Mouse (Mus musculus) neural tube, embryonic 11.5 days (tissue): ENCODE data around the gene Rnf25. TPM values are rescaled to one million over a fixed set of nuclear protein-coding genes. Genes with fewer than 3 reads are reported as not detected.

Source experiments
- ATAC-seq: fragments of 200-750 bp; cut with Nextera tagmentation; 2 replicates; pipeline ENCODE4 v1.8.0; 2017; ENCODE audit warnings: moderate number of reproducible peaks, mild to moderate bottlenecking, moderate TSS enrichment, moderate library complexity; ENCODE audit not compliant: insufficient read depth, low FRiP score, low TSS enrichment
- DNase-seq: peaks from one replicate; pipeline ENCODE4 v3.0.0-alpha.2; 2015; ENCODE audit warnings: low spot score
- H3K27ac ChIP-seq: fragments of 300-500 bp; sonication (generic); 2 replicates; pipeline ENCODE4 v1.5.1; 2014; ENCODE audit warnings: low read depth, mild to moderate bottlenecking, low read length
- H3K27me3 ChIP-seq: fragments of 300-500 bp; sonication (generic); 2 replicates; pipeline ENCODE4 v1.6.1; 2014; ENCODE audit warnings: mild to moderate bottlenecking, low read length, mixed read lengths; ENCODE audit not compliant: control insufficient read depth, insufficient read depth
- H3K36me3 ChIP-seq: fragments of 300-500 bp; sonication (generic); 2 replicates; pipeline ENCODE4 v1.6.1; 2014; ENCODE audit warnings: mild to moderate bottlenecking, low read length, moderate library complexity, mixed read lengths; ENCODE audit not compliant: control insufficient read depth, insufficient read depth
- H3K4me1 ChIP-seq: fragments of 300-500 bp; sonication (generic); 2 replicates; pipeline ENCODE4 v1.6.1; 2014; ENCODE audit warnings: low read length, mixed read lengths; ENCODE audit not compliant: control insufficient read depth, insufficient read depth
- H3K4me2 ChIP-seq: fragments of 300-500 bp; sonication (generic); 2 replicates; pipeline ENCODE4 v1.6.1; 2014; ENCODE audit warnings: low read depth, mild to moderate bottlenecking, moderate library complexity
- H3K4me3 ChIP-seq: fragments of 300-500 bp; sonication (generic); 2 replicates; pipeline ENCODE4 v1.5.1; 2014; ENCODE audit warnings: low read depth, low read length
- H3K9ac ChIP-seq: fragments of 300-500 bp; sonication (generic); 2 replicates; pipeline ENCODE4 v1.6.1; 2014; ENCODE audit warnings: mild to moderate bottlenecking, low read length
- H3K9me3 ChIP-seq: fragments of 300-500 bp; sonication (generic); 2 replicates; pipeline ENCODE4 v1.6.1; 2016; ENCODE audit warnings: low read length; ENCODE audit not compliant: control insufficient read depth
- WGBS: fragments of 180-500 bp; shearing (Covaris S2); extraction: QIAGEN DNeasy Blood & Tissue Kit; methylation state at CpG from one replicate; pipeline ENCODE4 v1.1.7; 2014; 5-methylcytosine and 5-hydroxymethylcytosine counted together
- polyA plus RNA-seq: library from polyadenylated mRNA; unstranded; fragments of >200 nt; fragmentation: Nextera tagmentation; extraction: Ambion mirVana; gene quantifications from 2 replicates; pipeline ENCODE4 v1.2.1, GENCODE M21; 2014

Rnf25 gene
- polyA plus RNA-seq, 1 experiment from 2014 or later = 9.0 TPM

DNA sequence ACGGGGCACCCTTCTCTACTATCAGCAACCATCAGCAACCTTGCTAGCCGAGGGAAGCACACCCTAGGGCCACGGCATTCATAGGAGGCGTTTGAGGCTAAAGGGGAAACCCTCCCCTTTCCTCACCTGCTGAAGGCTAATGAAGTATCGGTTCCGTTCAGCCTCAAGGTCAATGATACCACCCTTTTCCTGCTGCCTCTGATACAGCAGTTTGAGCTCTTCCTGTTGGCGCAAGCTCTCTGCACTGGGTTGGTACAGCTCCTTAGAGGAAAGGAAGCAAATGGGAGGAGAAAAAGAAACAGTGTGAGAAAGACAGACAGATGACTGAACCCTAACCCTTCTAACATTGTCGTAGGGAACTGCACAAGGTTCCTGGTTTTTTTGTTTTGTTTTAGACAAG, 6.8 kb downstream of the Rnf25 start:
- peaks cover 27% of the 10 kb centered on the region for H3K36me3 ChIP-seq
- no peaks in the 10 kb centered on the region for H3K4me1 ChIP-seq
- DNase-seq (no peak), ATAC-seq (no peak)
- H3K9me3 ChIP-seq = no peaks in the 10 kb centered on the region
- no peak overlapping the region for H3K9ac ChIP-seq
- H3K27me3 ChIP-seq = no peaks in the 10 kb centered on the region
- H3K4me3 ChIP-seq = no peak overlapping the region
- no peak overlapping the region for H3K4me2 ChIP-seq
- H3K27ac ChIP-seq = no peak overlapping the region
- 88% methylated on average over 8 of the region's 8 CpGs for WGBS

DNA sequence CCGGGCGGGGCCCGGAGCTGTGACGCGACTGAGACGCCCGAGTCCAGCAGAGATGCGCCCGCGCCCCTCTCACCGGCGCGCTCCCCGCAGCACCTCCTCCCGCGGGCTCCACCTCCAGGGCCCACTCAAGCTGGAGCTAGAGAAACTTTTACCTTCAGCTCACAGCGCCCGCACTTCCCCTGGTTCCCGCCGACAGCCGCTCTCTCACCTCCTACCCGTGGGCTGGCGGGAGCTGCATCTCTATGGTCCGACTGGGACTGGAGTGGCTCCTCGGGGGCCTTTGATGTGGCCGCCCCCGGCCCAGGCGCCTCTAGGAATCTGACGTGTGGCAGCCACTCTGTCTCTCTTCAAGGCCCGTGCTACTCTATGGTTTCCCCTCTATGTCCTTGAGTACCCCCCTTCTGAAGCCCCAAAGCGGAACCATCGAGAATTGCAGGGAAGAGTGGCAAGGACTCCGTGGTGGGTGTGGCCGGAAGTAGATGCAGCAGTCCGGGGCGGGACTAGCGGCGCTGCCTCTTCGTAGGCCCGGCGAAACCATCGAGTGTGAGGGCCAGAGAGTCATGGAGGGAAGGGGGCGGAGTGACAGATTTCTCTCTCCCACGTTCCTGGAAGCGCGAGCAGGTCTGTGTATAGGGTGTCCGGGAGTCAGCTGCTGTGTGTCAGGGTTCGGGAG, 13.3 kb downstream of the Rnf25 start, which contains the start of the genes Zfp142 and Bcs1l:
TSS of gene Zfp142 (minus strand) at position 474 of the 673 bp plus-strand sequence.
TSS of gene Bcs1l (plus strand) at position 517 of the 673 bp plus-strand sequence.
- peak within 1 kb of the TSS; percentile 93 for H3K4me3 ChIP-seq
- ATAC-seq (peak; percentile 99), DNase-seq (peak; percentile 98)
- under 1% methylated on average over 47 of the region's 48 CpGs for WGBS
- H3K9me3 ChIP-seq = no peaks in the 10 kb centered on the region
- peaks cover 13% of the 10 kb centered on the region for H3K4me1 ChIP-seq
- H3K27me3 ChIP-seq = no peaks in the 10 kb centered on the region
- H3K4me2 ChIP-seq = peak within 1 kb of the TSS; percentile 89
- peak within 1 kb of the TSS; percentile 79 for H3K9ac ChIP-seq
- peak within 1 kb of the TSS; percentile 67 for H3K27ac ChIP-seq
- H3K36me3 ChIP-seq = peaks cover 5% of the 10 kb centered on the region; the same call in 1 of the 2 replicates

DNA sequence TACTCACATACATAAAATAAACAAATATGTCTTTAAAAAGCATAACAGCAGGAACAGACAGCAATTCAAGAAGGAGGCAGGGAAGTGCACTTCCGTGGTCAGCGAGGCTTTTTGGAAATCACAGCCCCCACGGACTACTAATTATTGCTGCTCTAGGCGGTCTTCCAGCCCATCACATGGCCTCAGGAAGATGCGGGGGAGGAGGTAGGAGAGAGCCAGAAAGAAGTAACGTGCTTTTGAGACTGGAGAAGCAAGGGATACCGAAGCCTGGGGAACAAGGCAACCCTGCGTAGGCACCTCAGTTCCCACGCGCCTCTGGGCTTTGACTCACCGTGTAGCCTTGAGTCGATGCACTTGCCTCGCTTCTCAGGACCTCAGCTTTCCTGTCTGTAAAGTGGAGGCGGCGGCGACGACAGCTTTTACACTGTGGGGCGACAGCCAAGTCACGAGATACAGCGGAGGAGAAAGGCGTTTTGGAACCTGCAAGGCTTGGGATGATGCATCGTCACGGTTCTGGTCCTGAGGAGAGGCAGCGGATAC, 13.9 kb downstream of the Rnf25 start:
- H3K27ac ChIP-seq = peak overlapping the region; percentile 67
- WGBS = under 1% methylated on average over 24 of the region's 24 CpGs
- peak overlapping the region; percentile 89 for H3K4me2 ChIP-seq
- H3K9me3 ChIP-seq = no peaks in the 10 kb centered on the region
- H3K4me3 ChIP-seq = peak overlapping the region; percentile 93
- peak overlapping the region; percentile 79 for H3K9ac ChIP-seq
- no peak for DNase-seq
- H3K36me3 ChIP-seq = peaks cover 5% of the 10 kb centered on the region; the same call in 1 of the 2 replicates
- H3K27me3 ChIP-seq = no peaks in the 10 kb centered on the region
- no peak; the same call in 1 of the 2 replicates for ATAC-seq
- peaks cover 13% of the 10 kb centered on the region for H3K4me1 ChIP-seq

DNA sequence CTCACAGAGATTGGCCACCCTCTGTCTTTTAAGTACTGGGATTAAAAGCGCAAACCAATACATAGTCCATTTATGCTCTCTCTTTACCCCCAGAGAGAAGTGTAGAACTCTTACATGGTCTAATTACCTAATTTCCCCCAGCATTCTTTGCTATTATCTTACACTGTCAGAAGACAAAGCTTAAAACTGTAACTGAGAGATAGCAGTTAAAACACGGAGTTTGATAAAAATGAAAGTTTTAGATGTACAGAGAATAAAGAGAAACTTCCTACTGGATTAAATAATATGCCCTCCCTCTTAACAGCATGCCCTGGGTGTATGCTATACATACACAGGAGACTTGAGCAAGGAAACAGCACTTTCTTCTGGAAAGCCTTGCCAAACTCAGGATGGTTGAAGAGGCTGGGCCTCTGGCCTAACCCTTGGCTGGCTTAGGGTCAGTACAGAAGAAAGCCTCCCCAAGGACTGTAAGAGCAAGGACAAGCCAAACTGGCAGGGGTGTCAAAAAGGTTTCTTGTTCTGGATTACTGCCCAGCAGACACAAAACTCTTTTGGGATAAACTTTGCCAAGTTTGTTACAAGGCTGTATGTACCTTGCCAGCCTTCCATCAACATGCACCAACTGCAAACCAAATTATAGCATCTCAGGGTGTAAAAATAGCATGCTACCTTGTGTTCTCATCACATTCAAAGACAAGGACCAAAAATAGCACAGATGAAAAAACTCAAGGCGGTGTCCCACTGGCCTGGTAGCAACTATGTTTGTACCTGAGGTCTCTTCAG, 16.4 kb downstream of the Rnf25 start:
- Histone ChIP-seq H3K9ac (no peak overlapping the region), H3K36me3 (peaks cover 2% of the 10 kb centered on the region; the same call in 1 of the 2 replicates), H3K4me1 (peaks cover 13% of the 10 kb centered on the region), H3K4me3 (no peak overlapping the region), H3K4me2 (no peak overlapping the region), H3K27ac (no peak overlapping the region), H3K27me3 (no peaks in the 10 kb centered on the region), H3K9me3 (no peaks in the 10 kb centered on the region)
- ATAC-seq (no peak), DNase-seq (no peak)
- WGBS = 93% methylated on average over 3 of the region's 3 CpGs

DNA sequence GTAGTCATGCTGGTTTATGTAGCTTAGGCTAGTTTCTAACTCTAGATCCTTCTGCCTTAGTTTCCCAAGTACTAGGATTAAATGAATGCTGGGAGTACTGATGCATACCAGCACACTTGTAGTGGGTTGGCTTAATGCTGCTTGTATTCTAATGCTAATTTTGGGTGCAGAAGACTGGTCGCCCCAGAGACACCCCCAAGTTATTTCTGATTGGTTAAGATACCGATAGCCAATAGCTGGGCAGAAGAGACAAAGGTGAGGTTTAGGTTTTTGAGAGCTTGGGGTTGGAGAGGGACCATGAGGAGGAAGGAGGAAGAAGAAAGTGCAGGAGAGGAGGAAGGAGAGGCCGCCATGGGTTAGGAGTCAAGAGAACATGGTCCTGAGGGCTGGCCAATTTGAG, 18.6 kb downstream of the Rnf25 start:
- Histone ChIP-seq H3K4me2 (no peak overlapping the region), H3K4me3 (no peak overlapping the region), H3K4me1 (peaks cover 8% of the 10 kb centered on the region), H3K27me3 (no peaks in the 10 kb centered on the region), H3K27ac (no peak overlapping the region), H3K36me3 (peaks cover 10% of the 10 kb centered on the region), H3K9ac (no peak overlapping the region), H3K9me3 (no peaks in the 10 kb centered on the region)
- 80% methylated on average over 3 of the region's 3 CpGs for WGBS
- ATAC-seq = no peak
- DNase-seq = no peak

DNA sequence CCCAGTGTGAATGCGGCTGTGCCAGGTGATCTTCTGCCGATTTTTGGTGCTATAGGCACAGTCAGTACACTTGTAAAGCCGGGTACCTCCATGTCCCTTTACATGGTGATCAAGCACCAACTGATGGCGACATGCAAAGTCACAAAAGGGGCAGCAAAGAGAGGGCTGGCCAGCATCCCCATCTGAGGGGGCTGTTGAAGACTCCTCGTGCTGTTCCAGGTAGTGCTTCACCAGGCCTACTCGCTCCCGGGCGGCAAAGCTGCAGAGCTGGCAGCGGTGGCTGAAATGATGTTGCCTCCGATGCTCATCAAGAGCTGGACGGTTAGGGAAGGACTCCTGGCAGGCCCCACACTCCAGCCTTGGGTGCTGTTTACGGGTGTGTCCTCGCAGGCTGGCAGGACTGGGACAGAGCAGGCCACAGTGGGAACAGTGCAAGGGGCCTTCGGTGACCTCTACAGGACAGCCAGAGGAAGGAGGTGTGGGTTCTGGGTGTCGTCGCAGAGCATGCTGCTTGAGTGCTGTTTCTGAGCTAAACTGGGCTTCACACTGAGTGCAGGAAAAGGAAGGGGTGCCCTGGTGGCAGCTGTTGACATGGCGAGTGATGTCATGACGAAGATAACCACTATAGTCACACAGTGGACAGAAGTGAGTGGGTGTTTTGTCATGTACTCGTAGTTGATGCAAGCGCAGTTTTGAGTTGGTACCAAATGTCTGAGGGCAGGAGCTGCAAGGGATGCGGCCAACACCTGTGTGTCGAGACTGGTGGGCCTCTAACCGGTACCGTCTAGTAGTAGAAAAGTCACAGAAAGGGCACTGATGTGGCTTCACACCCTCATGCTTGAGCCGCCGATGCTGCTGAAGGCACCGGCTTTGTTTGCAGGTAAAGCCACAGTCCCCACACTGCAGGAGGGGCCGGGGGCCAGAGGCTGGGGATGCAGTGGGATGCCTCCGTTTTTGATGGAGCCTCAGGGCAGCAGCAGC, 31.2 kb downstream of the Rnf25 start:
- Histone ChIP-seq H3K4me3 (no peak overlapping the region), H3K27me3 (no peaks in the 10 kb centered on the region), H3K27ac (no peak overlapping the region), H3K9ac (no peak overlapping the region), H3K4me2 (no peak overlapping the region), H3K36me3 (peaks cover 25% of the 10 kb centered on the region), H3K4me1 (no peaks in the 10 kb centered on the region), H3K9me3 (no peaks in the 10 kb centered on the region)
- ATAC-seq (no peak), DNase-seq (no peak)
- WGBS = 91% methylated on average over 29 of the region's 29 CpGs

DNA sequence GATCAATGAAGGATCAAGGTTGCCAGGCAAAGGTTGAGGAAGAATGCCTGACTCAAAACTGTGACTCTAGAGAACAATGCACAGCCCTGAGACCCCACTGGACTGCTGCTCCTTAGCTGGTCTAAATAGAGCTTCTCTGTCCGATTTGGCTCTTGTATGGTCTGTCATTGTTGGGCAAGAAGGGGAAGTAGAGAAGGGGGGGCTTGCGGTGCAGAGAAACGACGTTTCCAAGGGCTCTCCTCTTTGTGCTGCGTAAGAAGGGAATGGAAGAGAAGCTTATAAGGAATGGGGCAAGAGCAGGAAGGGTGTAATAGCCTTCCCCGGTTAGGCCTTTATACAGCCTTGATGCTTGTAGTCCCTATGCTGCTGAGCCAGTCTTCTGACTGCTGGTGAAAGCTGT, 35.4 kb downstream of the Rnf25 start:
- Histone ChIP-seq H3K27ac (no peak overlapping the region), H3K36me3 (peaks cover 18% of the 10 kb centered on the region), H3K27me3 (no peaks in the 10 kb centered on the region), H3K4me3 (no peak overlapping the region), H3K9me3 (no peaks in the 10 kb centered on the region), H3K9ac (no peak overlapping the region), H3K4me1 (no peaks in the 10 kb centered on the region), H3K4me2 (no peak overlapping the region)
- DNase-seq (no peak), ATAC-seq (no peak)
- WGBS = 88% methylated on average over 6 of the region's 6 CpGs

DNA sequence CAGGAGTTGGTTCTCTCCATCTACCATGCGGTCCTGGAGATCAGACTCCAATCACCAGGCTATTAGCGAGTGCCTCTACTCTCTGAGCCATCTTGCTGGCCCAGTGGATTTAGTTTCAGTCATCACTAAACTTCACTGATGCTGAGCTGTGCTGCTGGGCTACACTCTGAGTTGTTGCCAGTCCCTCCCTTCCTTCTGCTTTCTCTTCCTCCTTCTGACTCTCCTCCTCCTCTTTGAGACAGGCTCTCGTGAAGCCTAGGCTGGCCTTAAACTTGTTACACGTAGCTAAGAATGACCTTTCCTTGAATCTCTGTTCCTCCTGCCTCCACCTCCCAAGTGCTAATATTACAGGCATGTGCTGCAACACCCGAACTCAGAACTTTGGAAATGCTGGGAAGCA, 42.1 kb downstream of the Rnf25 start:
- H3K27me3 ChIP-seq = no peaks in the 10 kb centered on the region
- H3K36me3 ChIP-seq = no peaks in the 10 kb centered on the region
- H3K27ac ChIP-seq = no peak overlapping the region
- no peak overlapping the region for H3K4me2 ChIP-seq
- H3K9me3 ChIP-seq = no peaks in the 10 kb centered on the region
- no peaks in the 10 kb centered on the region for H3K4me1 ChIP-seq
- WGBS = 86% methylated on average over 5 of the region's 5 CpGs
- no peak overlapping the region for H3K9ac ChIP-seq
- ATAC-seq (no peak), DNase-seq (no peak)
- no peak overlapping the region for H3K4me3 ChIP-seq
